Mouse (Mus musculus) embryonic facial prominence, embryonic 13.5 days (tissue): Measurements from ENCODE around the gene Fbxw10. TPM values are rescaled to one million over a fixed set of nuclear protein-coding genes. Genes with fewer than 3 reads are reported as not detected.

Source experiments
- ATAC-seq: fragments of 200-750 bp; cut with Nextera tagmentation; 2 replicates; pipeline ENCODE4 v1.8.0; 2017; ENCODE audit warnings: low read depth; ENCODE audit not compliant: insufficient number of reproducible peaks, insufficient read depth, low FRiP score, low TSS enrichment
- H3K27ac ChIP-seq: fragments of 300-500 bp; sonication (generic); 2 replicates; pipeline ENCODE4 v1.5.1; 2015; ENCODE audit warnings: moderate library complexity, mild to moderate bottlenecking, inconsistent platforms
- H3K27me3 ChIP-seq: fragments of 300-500 bp; sonication (generic); 2 replicates; pipeline ENCODE4 v1.6.1; 2015; ENCODE audit warnings: mild to moderate bottlenecking, inconsistent platforms
- H3K36me3 ChIP-seq: fragments of 300-500 bp; sonication (generic); 2 replicates; pipeline ENCODE4 v1.6.1; 2015; ENCODE audit warnings: mild to moderate bottlenecking, inconsistent platforms
- H3K4me1 ChIP-seq: fragments of 300-500 bp; sonication (generic); 2 replicates; pipeline ENCODE4 v1.6.1; 2015; ENCODE audit warnings: inconsistent platforms
- H3K4me2 ChIP-seq: fragments of 300-500 bp; sonication (generic); 2 replicates; pipeline ENCODE4 v1.6.1; 2015; ENCODE audit warnings: moderate library complexity, mild to moderate bottlenecking, inconsistent platforms
- H3K4me3 ChIP-seq: fragments of 300-500 bp; sonication (generic); 2 replicates; pipeline ENCODE4 v1.5.1; 2015; ENCODE audit warnings: mild to moderate bottlenecking, inconsistent platforms
- H3K9ac ChIP-seq: fragments of 300-500 bp; sonication (generic); 2 replicates; pipeline ENCODE4 v1.6.1; 2015; ENCODE audit warnings: mild to moderate bottlenecking, inconsistent platforms
- H3K9me3 ChIP-seq: fragments of 300-500 bp; sonication (generic); 2 replicates; pipeline ENCODE4 v1.6.1; 2016; ENCODE audit warnings: inconsistent platforms
- whole genome bisulfite sequencing: fragments of 180-500 bp; shearing (Covaris S2); methylation state at CpG from one replicate; pipeline ENCODE4 v1.1.7; 2015; ENCODE audit warnings: mixed read lengths; 5-methylcytosine and 5-hydroxymethylcytosine counted together
- polyA plus RNA-seq: library from polyadenylated mRNA; unstranded; fragments of >200 nt; fragmentation: Nextera tagmentation; extraction: Ambion mirVana; gene quantifications from 2 replicates; pipeline ENCODE4 v1.2.1, GENCODE M21; 2015

Gene Fbxw10
- polyA plus RNA-seq, 1 experiment from 2014 or later: 0.89 TPM

DNA sequence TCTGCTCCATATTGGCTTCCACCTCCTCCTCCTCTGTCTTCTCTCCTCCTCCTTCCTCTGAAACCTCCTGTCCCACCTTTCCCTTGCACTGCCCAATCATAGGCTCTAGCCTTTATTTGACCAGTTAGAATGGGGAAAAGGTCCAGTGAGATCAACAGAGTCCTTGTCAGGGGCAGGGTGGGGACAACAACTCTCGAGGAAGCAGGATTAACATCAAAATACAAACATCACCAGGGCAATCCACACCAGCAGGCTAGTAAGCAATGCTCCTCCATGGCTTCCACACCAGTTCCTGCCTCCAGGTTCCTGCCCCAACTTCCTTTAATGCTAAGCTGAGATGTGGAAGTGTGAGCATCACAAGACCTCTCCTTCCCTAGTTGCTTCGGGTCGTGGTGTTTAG, 1.1 kb upstream of the Fbxw10 start:
- Histone ChIP-seq H3K9me3 (no peaks in the 10 kb centered on the region), H3K4me1 (peaks cover 14% of the 10 kb centered on the region), H3K36me3 (peaks cover 20% of the 10 kb centered on the region), H3K4me2 (no peak overlapping the region), H3K27me3 (no peaks in the 10 kb centered on the region), H3K4me3 (no peak overlapping the region), H3K27ac (no peak overlapping the region), H3K9ac (no peak overlapping the region)
- no peak for ATAC-seq
- WGBS: 68% methylated on average over 3 of the region's 3 CpGs

DNA sequence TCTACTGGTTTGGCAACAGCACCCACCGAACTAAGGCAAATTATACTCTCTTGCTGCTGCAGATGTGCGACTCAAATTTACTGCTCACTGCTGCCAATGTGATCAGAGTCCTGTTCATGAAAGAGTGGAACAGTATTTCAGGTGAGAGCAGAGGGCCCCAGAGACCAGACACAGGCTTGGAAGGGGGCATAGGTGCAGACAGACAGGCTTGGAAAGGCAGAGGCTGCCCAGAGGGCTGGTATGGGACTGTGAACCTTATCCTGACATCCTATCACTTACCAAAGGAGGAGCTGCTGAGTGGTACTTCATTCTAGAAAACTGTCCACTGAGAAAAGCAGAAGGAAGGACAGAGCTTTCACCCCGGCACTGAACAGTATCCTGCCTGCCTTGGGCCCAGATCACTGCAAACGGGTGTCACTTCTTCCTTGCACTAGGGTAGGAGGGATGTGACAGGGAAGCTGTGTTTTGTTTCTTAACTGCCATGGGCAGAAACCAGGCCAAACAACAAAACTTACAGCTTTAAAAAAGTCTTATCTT, 854 bp downstream of the Fbxw10 start:
- Histone ChIP-seq H3K36me3 (0 out of 2 replicates have a peak, but pooled peaks cover 2% of the 10 kb centered on the region), H3K9ac (0 out of 2 replicates have a peak overlapping the region, but pooled peaks have one; percentile 54), H3K27me3 (no peaks in the 10 kb centered on the region), H3K9me3 (no peaks in the 10 kb centered on the region), H3K4me2 (peak overlapping the region; percentile 60), H3K27ac (peak overlapping the region; percentile 48), H3K4me1 (peaks cover 14% of the 10 kb centered on the region), H3K4me3 (peak overlapping the region; percentile 33)
- 25% methylated on average over 4 of the region's 4 CpGs for WGBS
- no peak for ATAC-seq

DNA sequence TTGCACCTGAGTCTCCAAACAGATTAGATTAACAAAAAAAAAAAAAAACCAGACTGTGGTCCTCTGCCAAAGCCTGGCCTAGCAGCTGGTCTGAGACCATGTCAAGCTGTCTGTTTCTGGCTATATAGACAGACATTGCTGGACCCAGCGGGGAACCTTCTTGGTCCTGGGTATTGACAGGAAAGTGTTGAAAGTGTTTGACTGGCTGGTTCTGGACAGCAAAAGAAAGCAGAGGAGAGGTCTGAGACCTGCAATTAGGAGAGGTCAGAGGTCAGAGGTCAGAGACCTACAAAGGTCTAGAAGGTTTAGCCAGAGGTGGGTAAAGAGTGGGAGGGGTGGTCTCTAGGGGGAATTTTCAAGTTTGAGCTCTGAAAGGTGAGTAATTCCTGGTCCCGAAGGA, 1.4 kb downstream of the Fbxw10 start:
- 31% methylated on average over 2 of the region's 2 CpGs for WGBS
- Histone ChIP-seq H3K4me2 (no peak overlapping the region), H3K4me3 (no peak overlapping the region), H3K27me3 (no peaks in the 10 kb centered on the region), H3K4me1 (peaks cover 14% of the 10 kb centered on the region), H3K36me3 (no peaks in the 10 kb centered on the region), H3K27ac (no peak overlapping the region), H3K9ac (no peak overlapping the region), H3K9me3 (no peaks in the 10 kb centered on the region)
- ATAC-seq: no peak

- no peak overlapping the region for H3K27ac ChIP-seq
- no peaks in the 10 kb centered on the region for H3K36me3 ChIP-seq
- H3K4me1 ChIP-seq: peaks cover 14% of the 10 kb centered on the region
- no peak overlapping the region for H3K9ac ChIP-seq
- ATAC-seq: no peak
- no peaks in the 10 kb centered on the region for H3K9me3 ChIP-seq
- no peak overlapping the region for H3K4me3 ChIP-seq
- WGBS: 57% methylated on average over 1 of the region's 1 CpGs
- H3K27me3 ChIP-seq: no peaks in the 10 kb centered on the region
- no peak overlapping the region for H3K4me2 ChIP-seq
Observed at GRCm38 (mm10) chr11:62851199-62851598, 4.3 kb downstream of the Fbxw10 start.

DNA sequence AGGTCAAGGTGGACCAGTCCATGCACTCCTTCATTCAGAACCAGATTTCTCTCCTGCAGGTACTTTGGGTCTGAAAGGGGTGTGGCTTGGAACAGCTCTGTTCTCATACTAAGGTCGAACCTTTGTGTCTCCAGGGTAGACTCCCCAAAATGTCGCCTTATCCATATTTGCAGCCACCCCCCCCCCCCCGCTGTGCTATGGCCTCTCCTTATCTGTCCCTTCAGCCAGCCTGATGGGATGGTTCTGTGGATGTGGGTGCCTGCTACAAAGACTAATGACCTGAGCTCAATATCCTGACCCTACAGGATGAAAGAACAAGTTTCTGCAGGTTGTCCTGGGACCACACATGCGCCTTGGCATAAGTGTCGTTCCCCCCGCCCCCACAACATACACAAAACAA, 6.5 kb downstream of the Fbxw10 start:
- Histone ChIP-seq H3K36me3 (no peaks in the 10 kb centered on the region), H3K9me3 (no peaks in the 10 kb centered on the region)
- 81% methylated on average over 6 of the region's 6 CpGs for WGBS

DNA sequence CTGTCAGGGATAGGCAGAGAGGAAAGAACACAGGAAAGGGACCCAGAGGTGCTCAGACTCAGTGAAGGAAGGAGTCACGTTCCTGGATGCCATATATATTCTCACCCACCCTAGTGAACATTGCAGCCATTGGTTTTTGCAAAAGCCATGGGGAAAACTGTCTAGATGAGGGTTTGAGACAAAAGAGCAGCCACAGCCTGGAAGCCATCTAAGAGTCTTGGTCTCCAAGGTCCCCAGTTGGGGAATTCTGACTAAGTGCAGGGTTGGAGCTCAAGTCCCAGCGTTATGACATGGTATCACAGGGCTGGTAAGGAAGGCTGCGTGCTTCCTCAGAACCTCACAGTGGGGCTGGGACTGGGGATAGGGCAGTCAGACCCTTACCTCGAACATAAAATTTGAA, 18.7 kb downstream of the Fbxw10 start:
- no peak overlapping the region for H3K27ac ChIP-seq
- no peak overlapping the region for H3K9ac ChIP-seq
- ATAC-seq: no peak
- H3K9me3 ChIP-seq: no peaks in the 10 kb centered on the region
- no peak overlapping the region for H3K4me2 ChIP-seq
- H3K36me3 ChIP-seq: no peaks in the 10 kb centered on the region
- H3K27me3 ChIP-seq: no peaks in the 10 kb centered on the region
- H3K4me3 ChIP-seq: no peak overlapping the region
- H3K4me1 ChIP-seq: no peaks in the 10 kb centered on the region
- WGBS: 78% methylated on average over 4 of the region's 4 CpGs

More for the DNA sequence above, 6.5 kb downstream of the Fbxw10 start:
- no peak overlapping the region for H3K4me2 ChIP-seq
- 0 out of 2 replicates have a peak, but pooled peaks cover under 1% of the 10 kb centered on the region for H3K4me1 ChIP-seq
- no peak overlapping the region for H3K9ac ChIP-seq
- H3K4me3 ChIP-seq: no peak overlapping the region
- H3K27ac ChIP-seq: no peak overlapping the region
- ATAC-seq: no peak
- no peaks in the 10 kb centered on the region for H3K27me3 ChIP-seq

DNA sequence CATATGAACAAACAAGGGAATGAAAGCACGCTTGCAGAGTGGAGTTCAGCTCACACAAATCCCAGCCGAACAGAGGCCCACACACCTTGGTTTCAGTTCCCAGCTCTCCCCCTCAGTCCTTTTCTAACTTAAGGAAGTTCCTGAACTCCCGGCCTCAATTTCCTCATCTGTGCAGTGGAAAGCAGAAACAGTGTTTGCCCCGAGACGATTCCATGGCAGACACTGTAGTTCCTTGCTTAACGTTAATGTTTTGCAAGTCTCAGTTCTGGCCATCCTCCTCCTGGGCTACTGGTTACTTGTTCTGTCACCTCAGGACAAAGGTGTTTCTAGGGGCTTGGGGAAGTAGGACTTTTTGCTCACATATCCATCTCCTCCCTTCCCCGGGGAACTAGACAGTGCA, 19.8 kb downstream of the Fbxw10 start:
- no peaks in the 10 kb centered on the region for H3K36me3 ChIP-seq
- H3K4me3 ChIP-seq: no peak overlapping the region
- 73% methylated on average over 7 of the region's 7 CpGs for WGBS
- no peak overlapping the region for H3K27ac ChIP-seq
- no peak overlapping the region for H3K4me2 ChIP-seq
- H3K9me3 ChIP-seq: no peaks in the 10 kb centered on the region
- no peaks in the 10 kb centered on the region for H3K27me3 ChIP-seq
- no peaks in the 10 kb centered on the region for H3K4me1 ChIP-seq
- no peak for ATAC-seq
- H3K9ac ChIP-seq: no peak overlapping the region

GRCm38 (mm10) chr11:62869201-62869600, 22.3 kb downstream of the Fbxw10 start:
- Histone ChIP-seq H3K9me3 (no peaks in the 10 kb centered on the region), H3K4me2 (no peak overlapping the region), H3K9ac (no peak overlapping the region), H3K4me1 (no peaks in the 10 kb centered on the region), H3K27ac (no peak overlapping the region), H3K27me3 (no peaks in the 10 kb centered on the region), H3K36me3 (no peaks in the 10 kb centered on the region), H3K4me3 (no peak overlapping the region)
- ATAC-seq: no peak
- WGBS: 52% methylated on average over 5 of the region's 5 CpGs

- Histone ChIP-seq H3K27ac (no peak overlapping the region), H3K4me3 (no peak overlapping the region), H3K27me3 (no peaks in the 10 kb centered on the region), H3K9me3 (no peaks in the 10 kb centered on the region), H3K4me1 (no peaks in the 10 kb centered on the region), H3K9ac (no peak overlapping the region), H3K4me2 (no peak overlapping the region), H3K36me3 (no peaks in the 10 kb centered on the region)
- WGBS: 81% methylated on average over 8 of the region's 8 CpGs
- no peak for ATAC-seq
Observed at GRCm38 (mm10) chr11:62869715-62870371, 23.0 kb downstream of the Fbxw10 start.

GRCm38 (mm10) chr11:62873479-62873878, 26.6 kb downstream of the Fbxw10 start:
- no peak for ATAC-seq
- Histone ChIP-seq H3K4me3 (no peak overlapping the region), H3K9ac (no peak overlapping the region), H3K27ac (no peak overlapping the region), H3K4me2 (no peak overlapping the region), H3K9me3 (no peaks in the 10 kb centered on the region), H3K27me3 (no peaks in the 10 kb centered on the region), H3K4me1 (no peaks in the 10 kb centered on the region), H3K36me3 (no peaks in the 10 kb centered on the region)
- 72% methylated on average over 9 of the region's 9 CpGs for WGBS

DNA sequence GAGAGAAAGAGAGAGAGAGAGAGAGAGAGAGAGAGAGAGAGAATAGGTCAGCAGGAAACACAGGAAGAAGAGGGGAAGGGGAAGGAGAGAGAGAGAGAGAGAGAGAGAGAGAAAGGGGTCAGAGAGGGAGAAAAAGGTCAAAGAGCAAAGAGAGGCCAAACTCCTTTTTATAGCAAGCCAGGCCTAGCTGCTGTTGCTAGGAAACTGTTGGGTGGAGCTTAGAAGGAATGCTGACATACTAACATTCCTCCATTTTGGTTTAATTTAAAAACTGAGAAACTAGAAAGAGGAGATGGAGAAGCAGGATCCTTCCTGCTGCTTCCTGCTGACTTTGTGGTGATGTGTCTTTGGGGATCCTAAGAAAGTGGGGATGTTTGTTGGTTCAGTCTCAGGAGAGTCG, 28.8 kb downstream of the Fbxw10 start:
- 74% methylated on average over 1 of the region's 1 CpGs for WGBS
- no peaks in the 10 kb centered on the region for H3K36me3 ChIP-seq
- H3K4me1 ChIP-seq: peaks cover 6% of the 10 kb centered on the region; the same call in 1 of the 2 replicates
- H3K27me3 ChIP-seq: no peaks in the 10 kb centered on the region
- no peak for ATAC-seq
- no peak overlapping the region for H3K9ac ChIP-seq
- H3K4me2 ChIP-seq: no peak overlapping the region
- H3K27ac ChIP-seq: no peak overlapping the region
- no peaks in the 10 kb centered on the region for H3K9me3 ChIP-seq
- H3K4me3 ChIP-seq: no peak overlapping the region

GRCm38 (mm10) chr11:62876445-62876844, 29.6 kb downstream of the Fbxw10 start:
- ATAC-seq: no peak
- Histone ChIP-seq H3K9me3 (no peaks in the 10 kb centered on the region), H3K4me1 (peaks cover 6% of the 10 kb centered on the region; the same call in 1 of the 2 replicates), H3K27me3 (no peaks in the 10 kb centered on the region), H3K27ac (no peak overlapping the region), H3K9ac (no peak overlapping the region), H3K4me2 (no peak overlapping the region), H3K36me3 (no peaks in the 10 kb centered on the region), H3K4me3 (no peak overlapping the region)
- 75% methylated on average over 4 of the region's 4 CpGs for WGBS
